Mouse (Mus musculus) adrenal gland, postnatal 4 days (tissue): Measurements from ENCODE around the gene Ptcd3. TPM values are rescaled to one million over a fixed set of nuclear protein-coding genes. Genes with fewer than 3 reads are reported as not detected.
"Not testable (repeated sequence)": the region's sequence is repeated elsewhere in the genome, so short reads cannot be mapped to it uniquely, and the experiment has no call there.

ENCODE experiments used
- DNase-seq, 2 experiments: peaks; one replicate each; pipeline ENCODE4 v3.0.0; 2021 to 2022; ENCODE audit warnings: low spot score in 2 of 2, mixed read lengths in 2 of 2
- long read RNA-seq, 2 experiments: library from polyadenylated mRNA; stranded (forward); transcript quantifications; one replicate each; pipeline ENCODE4 v2.0.0; 2021
- total RNA-seq, 2 experiments: library from RNA; stranded (reverse); gene quantifications; 2 replicates each; pipeline ENCODE4 v1.2.3; 2021

The Ptcd3 gene
- total RNA-seq: 100 to 1,000 TPM; 130 to 134 TPM
- long read RNA-seq, experiment 1, partial matches to known transcripts: 1 of 47 reads
- long read RNA-seq, experiment 1, other reads (novel, unspliced or antisense): 46 of 47 reads
- long read RNA-seq, experiment 2, partial matches to known transcripts: 8 of 118 reads
- long read RNA-seq, experiment 2, other reads (novel, unspliced or antisense): 109 of 118 reads

- DNase-seq: peak; percentile 85 to 86
These were observed at the start of gene Ptcd3, which contains the start of gene Polr1a for GRCm38 (mm10) chr6:71908481-71909381. Gene Ptcd3 (minus strand): TSS chr6:71908750. Gene Polr1a (plus strand): TSS chr6:71909053.

GRCm38 (mm10) chr6:71951192-71951591 is 42.6 kb upstream of the Ptcd3 start:
- DNase-seq: no peak

GRCm38 (mm10) chr6:71950592-71950991 is 42.0 kb upstream of the Ptcd3 start:
- DNase-seq: peak; percentile 48 to 71

GRCm38 (mm10) chr6:71949721-71950120 is 41.2 kb upstream of the Ptcd3 start:
- DNase-seq: no peak

- no peak for DNase-seq
These were observed 37.6 kb upstream of the Ptcd3 start for GRCm38 (mm10) chr6:71946121-71946520.

- no peak for DNase-seq
These were observed 36.6 kb upstream of the Ptcd3 start for GRCm38 (mm10) chr6:71945101-71945500.

GRCm38 (mm10) chr6:71940912-71941311 is 32.4 kb upstream of the Ptcd3 start:
- DNase-seq: no peak

GRCm38 (mm10) chr6:71935737-71936136 is 27.2 kb upstream of the Ptcd3 start:
- no peak for DNase-seq

GRCm38 (mm10) chr6:71934081-71934556 is 25.6 kb upstream of the Ptcd3 start:
- peak in 1 of 2 experiments; percentile 38 for DNase-seq

GRCm38 (mm10) chr6:71932347-71932746 is 23.8 kb upstream of the Ptcd3 start:
- DNase-seq: no peak

GRCm38 (mm10) chr6:71930830-71931437 is 22.4 kb upstream of the Ptcd3 start:
- DNase-seq: no peak

GRCm38 (mm10) chr6:71930053-71930452 is 21.5 kb upstream of the Ptcd3 start:
- DNase-seq: no peak

GRCm38 (mm10) chr6:71927911-71928310 is 19.4 kb upstream of the Ptcd3 start:
- DNase-seq: no peak

GRCm38 (mm10) chr6:71925233-71925632 is 16.7 kb upstream of the Ptcd3 start:
- not testable (repeated sequence) for DNase-seq

GRCm38 (mm10) chr6:71920752-71921151 is 12.2 kb upstream of the Ptcd3 start:
- no peak for DNase-seq

- DNase-seq: no peak
These were observed 3.3 kb upstream of the Ptcd3 start for GRCm38 (mm10) chr6:71911686-71912450.

GRCm38 (mm10) chr6:71909840-71910239 is 1.3 kb upstream of the Ptcd3 start:
- no peak for DNase-seq

GRCm38 (mm10) chr6:71909384-71909783 is 834 bp upstream of the Ptcd3 start:
- no peak for DNase-seq

GRCm38 (mm10) chr6:71907702-71908235 is 781 bp downstream of the Ptcd3 start:
- no peak for DNase-seq

- DNase-seq: no peak
These were observed 15.3 kb downstream of the Ptcd3 start for GRCm38 (mm10) chr6:71893263-71893662.
